ENCODE assay signal across 8 mouse cellular contexts in the genomic region with DNA sequence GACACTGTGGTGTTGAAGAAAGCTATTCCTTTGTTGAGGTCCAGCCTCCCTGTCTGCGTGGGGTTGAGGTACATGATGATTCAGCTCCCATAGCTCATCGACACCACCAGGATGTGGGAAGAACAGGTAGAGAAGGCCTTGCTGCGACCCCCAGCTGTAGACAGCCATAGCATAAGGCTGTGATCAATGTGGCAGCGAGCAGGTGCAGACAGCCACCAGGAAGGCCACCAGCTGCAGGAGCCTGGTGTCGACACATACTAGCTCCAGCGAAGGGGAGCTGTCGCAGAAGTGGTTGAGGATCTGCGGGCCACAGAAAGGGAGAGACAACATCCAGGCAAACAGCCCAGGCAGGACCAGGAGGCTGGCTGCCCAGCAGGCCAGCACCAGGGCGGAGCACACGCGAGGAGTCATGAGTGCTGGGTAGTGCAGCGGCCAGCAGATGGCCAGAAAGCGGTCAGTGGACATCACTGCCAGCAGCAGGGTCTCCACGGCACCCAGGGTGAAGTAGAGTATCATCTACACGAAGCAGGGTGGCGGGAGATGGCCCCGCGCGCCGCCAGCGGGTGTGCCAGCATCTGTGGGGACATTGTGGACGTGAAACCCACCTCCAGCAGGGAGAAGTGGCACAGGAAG. TPM values are rescaled to one million over a fixed set of nuclear protein-coding genes. Genes with fewer than 3 reads are reported as not detected.
A peak's percentile ranks its signal among the peaks of the same experiment; 100 is the strongest.
DNase-seq lines count a peak whose midpoint lies in the region; ATAC-seq and TF ChIP-seq lines count a peak whose summit lies in the region.

No protein-coding gene starts in this region.

- no peak; the same call in 1 of the 2 replicates for ATAC-seq in heart, embryonic 11.5 days (replicated peaks; ENCODE audit: insufficient number of reproducible peaks, low FRiP score, low TSS enrichment)
- ATAC-seq in Patski = peak; percentile 21
- ATAC-seq in hindbrain, postnatal 0 days = peak; percentile 35; the same call in 1 of the 2 replicates
- ATAC-seq in midbrain, embryonic 14.5 days (ENCODE audit: low FRiP score, low TSS enrichment) = no peak

- no peaks in the 10 kb centered on the region for H3K27me3 ChIP-seq in heart, embryonic 11.5 days (ENCODE audit: control insufficient read depth, insufficient read depth, low read length)
- no peaks in the 10 kb centered on the region for H3K27me3 ChIP-seq in Patski
- no peaks in the 10 kb centered on the region for H3K27me3 ChIP-seq in hindbrain, postnatal 0 days (ENCODE audit: insufficient read depth, low read length)
- no peaks in the 10 kb centered on the region for H3K27me3 ChIP-seq in midbrain, embryonic 14.5 days (ENCODE audit: control insufficient read depth, insufficient read depth, low read length)

- POLR2A ChIA-PET in Patski (lab: Charles Lee) = no interaction called here

- peak overlapping the region; percentile 58 for H3K4me2 ChIP-seq in heart, embryonic 11.5 days
- H3K4me2 ChIP-seq in hindbrain, postnatal 0 days (ENCODE audit: low read depth, low read length) = peak overlapping the region; percentile 33; the same call in 1 of the 2 replicates
- peak overlapping the region; percentile 21; the same call in 1 of the 2 replicates for H3K4me2 ChIP-seq in midbrain, embryonic 14.5 days (ENCODE audit: low read length)

- DNase-seq in heart, adult 18-20 months = no peak
- DNase-seq in Patski (ENCODE audit: low read depth, low spot score) (no peak), adipocyte (ENCODE audit: low spot score) (no peak)
- DNase-seq in hindbrain, postnatal 0 days (ENCODE audit: low spot score) = peak; percentile 10
- DNase-seq in midbrain, embryonic 14.5 days = no peak
- DNase-seq in left cerebral cortex, postnatal 4 days = no peak
- no peak for DNase-seq in thymus, adult 18-20 months

- 15% methylated on average over 22 of the region's 22 CpGs for WGBS in heart, embryonic 11.5 days (ENCODE audit: insufficient replicate concordance)
- 41% methylated on average over 22 of the region's 22 CpGs for WGBS in hindbrain, postnatal 0 days
- 37% methylated on average over 22 of the region's 22 CpGs for WGBS in midbrain, embryonic 14.5 days

- intact Hi-C loops in left cerebral cortex, postnatal 4 days (cut with DNase I) = no loop called here

- H3K9me3 ChIP-seq in heart, embryonic 11.5 days (replicated peaks; ENCODE audit: control insufficient read depth, low read length) = no peaks in the 10 kb centered on the region
- H3K9me3 ChIP-seq in hindbrain, postnatal 0 days (ENCODE audit: low read length) = no peaks in the 10 kb centered on the region
- H3K9me3 ChIP-seq in midbrain, embryonic 14.5 days (ENCODE audit: control insufficient read depth, low read length) = no peaks in the 10 kb centered on the region

- in situ Hi-C loops in Patski (cut with MboI; ENCODE audit: low pct_unique_long_range_greater_than_20kb) = no loop called here

- no peaks in the 10 kb centered on the region for H3K36me3 ChIP-seq in heart, embryonic 11.5 days (ENCODE audit: control insufficient read depth, insufficient read depth, low read length)
- no peaks in the 10 kb centered on the region for H3K36me3 ChIP-seq in hindbrain, postnatal 0 days (ENCODE audit: insufficient read depth, low read length)
- H3K36me3 ChIP-seq in midbrain, embryonic 14.5 days (ENCODE audit: control insufficient read depth, insufficient read depth, low read length) = no peaks in the 10 kb centered on the region

- CTCF ChIA-PET in Patski (lab: Charles Lee) = interaction anchor here (1.5 kb wide), 1 partner anchor 43 kb away, joined by 4 read pairs; no protein-coding TSS in a partner anchor

- no peak overlapping the region for H3K9ac ChIP-seq in heart, embryonic 11.5 days (ENCODE audit: low read depth, low read length)
- H3K9ac ChIP-seq in hindbrain, postnatal 0 days (replicated peaks; ENCODE audit: low read length) = no peak overlapping the region
- H3K9ac ChIP-seq in midbrain, embryonic 14.5 days (replicated peaks; ENCODE audit: low read length) = no peak overlapping the region

- H3K4me1 ChIP-seq in heart, embryonic 11.5 days (ENCODE audit: control insufficient read depth, insufficient read depth, low read length) = no peaks in the 10 kb centered on the region
- H3K4me1 ChIP-seq in hindbrain, postnatal 0 days (ENCODE audit: insufficient read depth, low read length) = no peaks in the 10 kb centered on the region
- H3K4me1 ChIP-seq in midbrain, embryonic 14.5 days (ENCODE audit: control insufficient read depth, insufficient read depth, low read length) = no peaks in the 10 kb centered on the region

- no peak for TF ChIP-seq CTCF in Patski (IDR thresholded peaks at IDR 0.05)
- TF ChIP-seq CTCF in hindbrain, postnatal 0 days (IDR thresholded peaks at IDR 0.05; ENCODE audit: low read depth) = no peak; the same call in 1 of the 2 replicates

- no peak overlapping the region for H3K27ac ChIP-seq in heart, embryonic 11.5 days (ENCODE audit: low read depth, low read length)
- no peak overlapping the region for H3K27ac ChIP-seq in hindbrain, postnatal 0 days
- no peak overlapping the region for H3K27ac ChIP-seq in midbrain, embryonic 14.5 days (replicated peaks; ENCODE audit: low read depth, low read length)

- peak overlapping the region; percentile 21 for H3K4me3 ChIP-seq in heart, embryonic 11.5 days (ENCODE audit: low read depth, low read length)
- no peak overlapping the region for H3K4me3 ChIP-seq in hindbrain, postnatal 0 days (ENCODE audit: low read length)
- no peak overlapping the region for H3K4me3 ChIP-seq in midbrain, embryonic 14.5 days (replicated peaks; ENCODE audit: low read depth, low read length)

RNA-seq across cellular contexts. Expression of gene Nlrp12, which starts 15.0 kb away (rescaled TPM):
- not detected in 2 replicates for polyA plus RNA-seq in heart, embryonic 11.5 days (2014; fragmentation: Nextera tagmentation; extraction: Ambion mirVana)
- not detected for total RNA-seq in heart, adult 18-20 months (2021)
- polyA plus RNA-seq in Patski (2021) = not detected
- total RNA-seq in hindbrain, postnatal 0 days (2014; rRNA removed) = 0.10 TPM in 1 of 2 replicates, not detected in the other
- 0.03 and 0.05 TPM in 2 replicates for polyA plus RNA-seq in hindbrain, postnatal 0 days (2015; fragmentation: Nextera tagmentation; extraction: Ambion mirVana)
- not detected in 2 replicates for polyA plus RNA-seq in midbrain, embryonic 14.5 days (2014; fragmentation: Nextera tagmentation; extraction: Ambion mirVana)
- total RNA-seq in left cerebral cortex, postnatal 4 days (2021) = under 1 TPM; 0.06 to 0.08 TPM

RNA-seq across cellular contexts. Expression of gene Myadm, which starts 24.4 kb away (rescaled TPM):
- polyA plus RNA-seq in heart, embryonic 11.5 days (2014; fragmentation: Nextera tagmentation; extraction: Ambion mirVana) = 221 and 235 TPM in 2 replicates
- total RNA-seq in heart, adult 18-20 months (2021) = 100 to 1,000 TPM; 109 to 122 TPM
- 76.4 TPM for polyA plus RNA-seq in Patski (2021)
- total RNA-seq in hindbrain, postnatal 0 days (2014; rRNA removed) = 22.6 and 42.7 TPM in 2 replicates
- polyA plus RNA-seq in hindbrain, postnatal 0 days (2015; fragmentation: Nextera tagmentation; extraction: Ambion mirVana) = 25.9 and 29.1 TPM in 2 replicates
- 23.0 and 30.1 TPM in 2 replicates for polyA plus RNA-seq in midbrain, embryonic 14.5 days (2014; fragmentation: Nextera tagmentation; extraction: Ambion mirVana)
- 10 to 100 TPM; 34.6 to 35.9 TPM for total RNA-seq in left cerebral cortex, postnatal 4 days (2021)

RNA-seq across cellular contexts. Expression of gene Prkcg, which starts 24.5 kb away (rescaled TPM):
- polyA plus RNA-seq in heart, embryonic 11.5 days (2014; fragmentation: Nextera tagmentation; extraction: Ambion mirVana) = 0.10 and 0.14 TPM in 2 replicates
- 1 to 10 TPM in 1 of 2 experiments, under 1 TPM in 1; 0.85 to 1.2 TPM for total RNA-seq in heart, adult 18-20 months (2021)
- polyA plus RNA-seq in Patski (2021) = 4.7 TPM
- 6.7 and 8.0 TPM in 2 replicates for total RNA-seq in hindbrain, postnatal 0 days (2014; rRNA removed)
- 4.2 and 5.7 TPM in 2 replicates for polyA plus RNA-seq in hindbrain, postnatal 0 days (2015; fragmentation: Nextera tagmentation; extraction: Ambion mirVana)
- 1.3 and 1.6 TPM in 2 replicates for polyA plus RNA-seq in midbrain, embryonic 14.5 days (2014; fragmentation: Nextera tagmentation; extraction: Ambion mirVana)
- total RNA-seq in left cerebral cortex, postnatal 4 days (2021) = 100 to 1,000 TPM in 1 of 2 experiments, 10 to 100 TPM in 1; 88.7 to 100 TPM

Comparison
In these comparisons a context has a peak if more than half of its experiments do, and no peak if none do; other contexts are left out.
1. ATAC-seq: peak in Patski (single experiment) and hindbrain, postnatal 0 days (single experiment); none in heart, embryonic 11.5 days (single experiment) and midbrain, embryonic 14.5 days (single experiment).
2. Peak in every context shown above with its lines, with median percentiles within 50 percentile points of each other: H3K4me2 ChIP-seq.